Comparison of ENCODE assay signal across 14 mouse cellular contexts in genomic region chr6:33711742-33712141, GRCm38 (mm10).
"Had no signal": no experiment of that assay in that cellular context is flagged by ENCODE, and none has a peak within 500 bp of the region (broad histone marks: within the 10 kb centered on the region; RNA-seq: fewer than 3 reads in every experiment).

No protein-coding gene starts in this region.

- H3K4me1 ChIP-seq: liver, embryonic 13.5 days had no signal

- H3K36me3 ChIP-seq: liver, embryonic 13.5 days had no signal

- H3K27me3 ChIP-seq: liver, embryonic 13.5 days had no signal

- DNase-seq: kidney, adult 2 months; kidney, postnatal 36 days; layer of hippocampus, adult 9-11 months; liver, embryonic 13.5 days; lung, adult 2 months; lung, postnatal 14 days; lung, postnatal 4 days; midbrain, embryonic 14.5 days; right cerebral cortex, postnatal 25 days; thymus, adult 18-20 months; thymus, postnatal 36 days had no signal

- H3K4me2 ChIP-seq: liver, embryonic 13.5 days; midbrain, embryonic 11.5 days had no signal

- H3K9me3 ChIP-seq: liver, embryonic 13.5 days had no signal

- H3K9ac ChIP-seq: liver, embryonic 13.5 days had no signal

- H3K27ac ChIP-seq: kidney, postnatal 0 days; left cerebral cortex, adult 2 months; liver, embryonic 13.5 days had no signal

- H3K4me3 ChIP-seq: left cerebral cortex, adult 2 months; liver, embryonic 13.5 days had no signal
